Mouse (Mus musculus) mammary gland, adult 2 months (tissue): ENCODE data around the gene Sigmar1. TPM values are rescaled to one million over a fixed set of nuclear protein-coding genes. Genes with fewer than 3 reads are reported as not detected.

ENCODE experiments used
- polyA plus RNA-seq: library from polyadenylated mRNA; depleted of rRNA; stranded (reverse); fragments of >200 nt; gene quantifications from 2 replicates; pipeline ENCODE4 v1.2.3, GENCODE M21; 2012; ENCODE audit warnings: low replicate concordance; rRNA removed

Gene Sigmar1
- polyA plus RNA-seq = 166 and 179 TPM in 2 replicates

DNA sequence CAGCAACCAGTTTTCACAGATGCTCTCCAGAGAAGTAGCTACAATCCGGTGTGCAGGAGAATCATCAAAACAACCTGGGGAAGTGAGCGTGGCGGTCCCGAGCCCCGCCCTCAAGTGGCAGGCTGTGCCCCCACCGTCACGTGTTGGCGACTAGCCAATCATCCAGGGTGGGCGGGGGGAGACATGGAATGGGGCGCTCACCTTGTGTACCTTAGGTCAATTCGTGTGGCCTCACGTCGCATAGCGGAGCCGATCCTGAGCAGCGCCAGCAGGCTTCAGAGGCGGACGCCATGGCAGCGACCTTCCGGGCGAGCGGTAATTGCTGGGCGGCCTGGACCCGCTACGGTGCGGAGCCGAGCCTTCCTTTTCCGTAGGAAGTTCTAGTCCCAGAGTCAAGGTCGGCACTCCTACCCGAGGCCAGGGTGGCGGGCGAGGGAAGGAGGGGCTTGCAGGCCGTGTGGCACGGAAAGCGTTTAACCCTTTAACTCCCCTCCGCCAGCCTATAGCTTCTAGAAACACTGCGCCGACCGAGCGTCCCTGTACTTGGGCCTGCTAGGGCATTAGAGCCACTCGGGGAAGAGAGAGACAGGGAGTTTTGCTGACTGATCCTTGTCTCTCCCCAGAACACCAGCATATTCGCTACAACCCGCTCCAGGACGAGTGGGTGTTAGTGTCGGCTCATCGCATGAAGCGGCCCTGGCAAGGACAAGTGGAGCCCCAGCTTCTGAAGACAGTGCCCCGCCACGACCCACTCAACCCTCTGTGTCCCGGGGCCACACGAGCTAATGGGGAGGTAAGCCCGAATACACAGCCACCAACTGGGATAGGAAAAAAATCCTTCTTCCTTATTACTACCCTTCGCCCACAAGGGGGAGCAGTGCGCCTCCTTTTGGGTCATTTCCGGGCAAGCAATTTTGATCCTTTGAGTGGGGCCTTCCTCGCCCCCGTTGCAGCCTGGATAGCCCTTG is at the start of gene Sigmar1:
Sigmar1 (minus strand) TSS at position 820 of the 968 bp plus-strand sequence.

DNA sequence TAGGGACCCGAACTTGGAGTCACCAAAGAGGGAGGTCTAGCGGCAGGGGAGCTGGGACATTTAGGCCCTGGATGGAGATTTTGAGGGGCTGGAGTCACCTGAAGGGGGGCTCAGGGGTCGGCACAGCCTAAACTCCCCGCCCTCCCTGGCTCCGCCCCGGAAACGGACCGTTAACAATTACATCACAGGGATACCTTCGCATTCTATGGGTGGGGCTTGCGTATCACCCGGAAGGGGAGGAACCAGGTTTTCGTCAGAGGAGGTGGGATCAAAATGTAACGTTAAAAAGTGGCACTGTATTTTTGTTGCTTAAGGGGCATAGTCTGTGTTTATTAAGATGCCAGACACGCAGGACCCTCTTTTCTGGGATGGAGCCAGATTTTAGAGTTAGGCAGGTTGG is 18.0 kb upstream of the Sigmar1 start, which contains the start of gene Ccl27a:
Ccl27a (minus strand) TSS at position 246 of the 400 bp plus-strand sequence.

DNA sequence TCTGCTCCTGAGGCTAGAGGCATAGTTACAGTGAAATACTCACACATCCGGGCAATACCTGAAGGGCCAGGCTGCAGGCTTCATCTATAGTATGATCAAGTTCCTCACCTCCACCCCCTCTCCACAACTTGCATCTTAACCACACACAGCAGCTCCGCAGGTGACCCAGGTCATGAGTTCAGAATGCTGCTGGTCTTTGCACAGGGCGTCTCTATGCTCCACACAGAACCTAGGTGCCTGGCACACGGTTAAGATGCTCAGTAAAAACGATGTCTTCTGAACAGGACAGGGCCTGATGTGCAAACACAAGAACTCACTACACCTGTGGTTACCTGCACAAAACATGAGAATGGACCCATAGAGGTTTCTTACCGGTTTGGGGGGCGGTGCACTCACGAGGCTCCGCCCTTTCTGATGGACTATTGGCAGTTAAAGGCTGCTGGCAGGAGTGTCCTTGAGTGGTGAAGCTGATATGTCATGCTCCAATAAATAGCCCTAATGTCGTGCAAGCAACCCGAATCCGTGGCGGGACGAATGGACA is 1.1 kb downstream of the Sigmar1 start, which contains the start of gene Galt:
Galt (plus strand) TSS at position 432 of the 541 bp plus-strand sequence.

DNA sequence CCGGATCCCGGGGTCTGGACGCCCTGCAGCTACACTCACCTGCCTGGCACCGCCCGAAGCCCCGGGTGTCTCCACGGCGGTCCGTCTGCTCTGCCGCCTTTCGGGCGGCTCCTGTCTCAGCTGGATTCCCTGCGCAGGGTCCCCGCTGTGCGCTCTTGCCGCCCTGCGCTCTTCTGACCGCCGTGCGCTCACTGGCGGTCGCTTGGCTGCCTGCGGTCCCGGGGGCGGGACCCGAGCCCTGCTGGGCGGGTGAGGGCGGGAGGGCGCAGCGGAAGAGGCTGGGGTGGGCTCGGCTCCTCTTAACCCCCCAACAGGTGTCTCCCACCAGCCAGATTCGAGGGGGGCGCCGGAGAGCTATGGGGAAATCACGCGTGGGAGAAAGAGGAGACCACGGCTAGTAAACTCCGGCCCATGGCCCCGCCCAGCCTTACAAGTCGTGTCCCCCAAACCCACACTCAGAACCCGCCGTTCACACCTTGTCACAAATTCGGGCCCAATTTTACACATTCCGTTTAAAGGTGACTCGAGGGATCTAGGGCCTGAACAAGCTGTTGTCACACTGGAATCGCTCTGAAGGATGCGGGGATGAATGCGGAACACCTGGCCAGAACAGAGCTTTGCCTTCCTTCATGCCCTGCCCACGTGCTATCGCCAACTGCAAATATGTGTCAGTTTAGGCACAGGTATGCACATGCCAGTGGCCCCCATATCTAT is 24.7 kb downstream of the Sigmar1 start, which contains the start of gene Arid3c:
Arid3c (minus strand) TSS at position 91 of the 714 bp plus-strand sequence.

DNA sequence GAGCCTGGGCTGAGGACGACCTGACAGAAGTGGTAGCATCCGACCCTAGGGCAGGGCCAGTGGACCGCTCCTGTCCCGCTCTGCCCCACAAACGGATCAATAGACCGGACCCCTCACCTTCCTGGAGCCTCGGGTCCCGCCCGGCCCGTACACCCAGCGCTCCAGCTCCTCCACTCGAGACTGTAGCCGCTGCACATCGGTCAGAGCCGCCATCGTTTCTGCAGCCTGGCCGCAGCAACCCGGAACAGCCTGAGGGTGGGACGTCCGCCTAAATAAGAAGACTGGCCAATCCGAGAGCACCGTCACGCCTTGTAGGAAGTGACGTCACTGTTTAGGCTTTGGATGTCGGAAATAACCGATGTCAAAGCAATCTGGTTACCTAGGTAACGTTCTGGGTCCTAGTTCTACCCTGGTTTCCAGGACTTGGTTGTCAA is 33.0 kb downstream of the Sigmar1 start, which contains the start of gene Dctn3:
Dctn3 (minus strand) TSS at position 253 of the 434 bp plus-strand sequence.

DNA sequence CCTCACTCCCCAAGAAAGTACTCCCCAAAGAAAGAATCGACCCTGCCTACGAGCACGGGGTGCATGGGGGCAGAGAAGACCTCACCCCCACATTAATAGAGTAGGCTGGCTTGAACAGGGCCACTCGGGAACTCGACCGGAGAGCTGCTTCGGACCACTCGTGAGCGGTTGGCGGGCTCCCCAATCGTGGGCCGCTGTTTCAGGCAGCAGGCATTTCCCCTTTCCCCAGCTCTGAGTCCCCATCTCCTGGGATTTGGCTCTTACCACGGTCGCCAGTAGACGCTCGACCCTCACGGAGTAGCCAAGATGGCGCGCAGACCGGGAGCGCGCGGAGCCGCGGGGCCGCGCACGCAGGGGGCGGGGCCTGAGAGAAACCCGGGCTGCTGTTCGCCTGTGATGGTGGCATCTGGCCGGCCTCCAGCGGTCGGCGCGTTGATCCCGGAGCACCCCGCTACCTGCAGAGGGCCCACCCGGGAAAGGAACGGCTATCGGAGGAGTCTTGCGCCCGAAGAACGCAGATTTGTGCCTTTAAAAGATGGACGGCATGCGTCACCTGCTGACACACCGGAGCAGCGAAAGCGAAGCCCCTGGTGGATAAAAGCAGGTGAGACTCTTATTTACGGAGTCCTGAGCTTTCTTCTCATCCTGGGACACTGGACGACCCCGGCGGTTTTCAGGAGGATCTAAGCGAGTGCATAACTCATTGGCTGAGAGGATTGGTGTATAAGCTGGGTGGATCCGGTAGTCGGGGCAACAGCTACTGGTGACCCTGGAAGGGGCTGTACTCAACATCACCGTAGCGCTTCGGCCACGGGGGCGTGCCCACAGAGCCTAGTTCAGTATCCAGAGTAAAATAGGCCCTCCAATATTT is 42.5 kb downstream of the Sigmar1 start, which contains the start of gene Rpp25l:
Rpp25l (minus strand) TSS at position 338 of the 871 bp plus-strand sequence.

DNA sequence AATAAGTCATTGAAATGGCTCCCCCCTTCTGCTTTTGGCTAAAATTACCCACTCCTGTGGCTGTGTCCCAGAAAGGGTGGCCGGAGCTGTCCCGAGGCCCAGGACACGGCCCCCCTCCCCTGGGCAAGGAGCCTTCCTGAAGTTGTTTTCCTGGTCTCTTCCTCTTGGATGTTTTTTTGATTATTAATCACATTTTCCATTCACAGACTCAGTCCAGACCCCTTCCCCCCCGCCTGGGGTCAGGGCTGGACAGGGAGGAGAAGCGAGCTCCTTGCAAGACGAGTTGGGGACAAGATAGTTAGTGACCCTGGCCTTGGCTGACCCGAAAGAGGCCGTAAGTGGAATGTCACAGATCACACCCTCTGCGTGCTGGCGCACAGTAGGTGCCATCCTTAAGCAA is 56.2 kb downstream of the Sigmar1 start, which contains the start of gene Il11ra1:
Il11ra1 (plus strand) TSS at position 207 of the 400 bp plus-strand sequence.

DNA sequence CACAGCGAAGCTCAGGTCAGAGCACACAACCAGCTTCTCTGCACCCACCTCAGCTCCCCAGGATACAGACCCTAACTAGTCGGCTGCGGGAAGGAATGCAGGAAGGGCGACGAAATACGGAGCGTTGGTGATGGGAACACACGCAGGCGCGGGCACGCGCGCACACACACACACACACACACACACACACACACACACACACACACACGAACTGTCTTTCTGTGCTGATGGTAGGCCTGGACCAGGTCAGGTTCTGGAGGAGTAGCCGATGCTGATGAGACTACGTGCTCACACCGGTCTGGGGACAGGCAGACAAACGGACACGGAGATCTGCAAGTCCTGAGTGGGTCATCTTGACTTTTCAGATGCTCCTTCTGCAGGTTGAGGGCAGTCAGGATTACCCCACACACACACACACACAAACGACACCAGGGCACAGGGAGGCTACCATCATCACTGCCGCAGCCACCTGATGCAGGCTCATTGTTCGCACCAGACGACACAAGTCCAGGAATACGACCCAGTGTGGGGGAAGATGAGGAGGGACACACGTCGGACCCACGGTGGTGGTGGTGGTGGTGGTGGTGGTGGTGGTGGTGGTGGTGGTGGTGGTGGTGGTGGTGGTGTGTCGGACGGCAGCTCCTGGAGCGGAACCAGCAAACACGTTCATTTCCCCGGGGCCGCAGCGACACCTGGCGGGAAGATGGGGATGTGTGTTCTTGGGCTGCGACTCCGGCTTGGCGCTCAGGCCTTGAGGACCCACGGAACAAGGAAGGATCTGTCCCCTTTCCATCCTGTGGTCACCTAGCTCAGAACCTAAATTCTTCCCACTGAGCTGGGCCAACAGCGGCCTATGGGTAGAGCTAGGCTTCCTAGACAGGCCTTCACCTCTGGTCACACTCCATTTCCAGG is 58.8 kb downstream of the Sigmar1 start, which contains the start of gene Cntfr:
Cntfr (minus strand) TSS at position 160 of the 912 bp plus-strand sequence.

Other genes with a start within 250 kb of the Sigmar1 start
- gene 1110017D15Rik, start 238.8 kb downstream of the Sigmar1 start, polyA plus RNA-seq = 0.11 and 0.49 TPM in 2 replicates
- 20.6 and 53.7 TPM in 2 replicates for gene Fam219a, start 186.6 kb downstream of the Sigmar1 start, polyA plus RNA-seq
- gene Dnaic1, start 186.4 kb downstream of the Sigmar1 start, polyA plus RNA-seq = 13.4 and 15.1 TPM in 2 replicates
- 43.2 and 78.8 TPM in 2 replicates for gene Enho, start 115.8 kb downstream of the Sigmar1 start, polyA plus RNA-seq
- gene Cntfr, start 59.1 kb downstream of the Sigmar1 start, polyA plus RNA-seq = 15.1 and 23.7 TPM in 2 replicates
- 119 and 149 TPM in 2 replicates for gene Il11ra1, start 56.2 kb downstream of the Sigmar1 start, polyA plus RNA-seq
- 42.2 and 67.4 TPM in 2 replicates for gene Rpp25l, start 42.6 kb downstream of the Sigmar1 start, polyA plus RNA-seq
- 42.8 and 57.2 TPM in 2 replicates for gene Dctn3, start 33.0 kb downstream of the Sigmar1 start, polyA plus RNA-seq
- gene Arid3c, start 25.0 kb downstream of the Sigmar1 start, polyA plus RNA-seq = not detected in 2 replicates
- 84.5 and 103 TPM in 2 replicates for gene Galt, start 929 bp downstream of the Sigmar1 start, polyA plus RNA-seq
- gene Ccl27a, start 18.1 kb upstream of the Sigmar1 start, polyA plus RNA-seq = 59.3 and 76.6 TPM in 2 replicates
- gene Gm21541, start 147.5 kb upstream of the Sigmar1 start, polyA plus RNA-seq = 6.3 and 8.0 TPM in 2 replicates
- 1.9 and 4.2 TPM in 2 replicates for gene Gm20878, start 185.4 kb upstream of the Sigmar1 start, polyA plus RNA-seq
- gene Fam205a4, start 209.9 kb upstream of the Sigmar1 start, polyA plus RNA-seq = 0.13 and 0.56 TPM in 2 replicates